Mouse (Mus musculus) stomach, embryonic 14.5 days (tissue): ENCODE measurements at regions not wholly inside any gene's neighbourhood (a gene's known extent, or its start where the extent isn't known, plus 50 kb on each side); places are given as distances from the start of the nearest gene placed in this dataset.

Experiments
- ATAC-seq: fragments of 200-750 bp; cut with Nextera tagmentation; 2 replicates; pipeline ENCODE4 v1.8.0; 2017; ENCODE audit warnings: low read depth, moderate TSS enrichment; ENCODE audit not compliant: insufficient number of reproducible peaks, insufficient read depth, low FRiP score
- H3K27ac ChIP-seq: fragments of 300-500 bp; sonication (generic); 2 replicates; pipeline ENCODE4 v1.5.1; 2014; ENCODE audit warnings: mild to moderate bottlenecking, low read length, moderate library complexity, mixed read lengths
- H3K27me3 ChIP-seq: fragments of 300-500 bp; sonication (generic); 2 replicates; pipeline ENCODE4 v1.6.1; 2014; ENCODE audit warnings: low read length, control low read depth, mixed read lengths; ENCODE audit not compliant: control insufficient read depth, insufficient read depth
- H3K36me3 ChIP-seq: fragments of 300-500 bp; sonication (generic); 2 replicates; pipeline ENCODE4 v1.6.1; 2014; ENCODE audit warnings: mild to moderate bottlenecking, control low read depth, low read length, moderate library complexity, mixed read lengths; ENCODE audit not compliant: control insufficient read depth, insufficient read depth
- H3K4me1 ChIP-seq: fragments of 300-500 bp; sonication (generic); 2 replicates; pipeline ENCODE4 v1.6.1; 2014; ENCODE audit warnings: low read length, control low read depth, mixed read lengths; ENCODE audit not compliant: control insufficient read depth, insufficient read depth
- H3K4me2 ChIP-seq: fragments of 300-500 bp; sonication (generic); replicated peaks from 2 replicates; pipeline ENCODE4 v1.6.1; 2014; ENCODE audit warnings: low read depth, low read length, control low read depth
- H3K4me3 ChIP-seq: fragments of 300-500 bp; sonication (generic); 2 replicates; pipeline ENCODE4 v1.5.1; 2014; ENCODE audit warnings: low read depth, low read length, control low read depth
- H3K9ac ChIP-seq: fragments of 300-500 bp; sonication (generic); replicated peaks from 2 replicates; pipeline ENCODE4 v1.6.1; 2014; ENCODE audit warnings: low read depth, mild to moderate bottlenecking, control low read depth, low read length, moderate library complexity, mixed read lengths
- H3K9me3 ChIP-seq: fragments of 300-500 bp; sonication (generic); 2 replicates; pipeline ENCODE4 v1.6.1; 2016; ENCODE audit warnings: low read depth, low read length, control low read depth; ENCODE audit not compliant: control insufficient read depth
- WGBS: fragments of 180-500 bp; shearing (Covaris S2); extraction: QIAGEN DNeasy Blood & Tissue Kit; methylation state at CpG from one replicate; pipeline ENCODE4 v1.1.7; 2014; 5-methylcytosine and 5-hydroxymethylcytosine counted together

GRCm38 (mm10) chr11:12720169-12720568 lies 255.4 kb upstream of the Cobl start:
- Histone ChIP-seq H3K9me3 (no peaks in the 10 kb centered on the region), H3K4me2 (no peak overlapping the region), H3K36me3 (no peaks in the 10 kb centered on the region), H3K9ac (no peak overlapping the region), H3K27me3 (no peaks in the 10 kb centered on the region), H3K4me3 (no peak overlapping the region), H3K4me1 (no peaks in the 10 kb centered on the region), H3K27ac (no peak overlapping the region)
- 84% methylated on average over 3 of the region's 3 CpGs for WGBS
- no peak for ATAC-seq

DNA sequence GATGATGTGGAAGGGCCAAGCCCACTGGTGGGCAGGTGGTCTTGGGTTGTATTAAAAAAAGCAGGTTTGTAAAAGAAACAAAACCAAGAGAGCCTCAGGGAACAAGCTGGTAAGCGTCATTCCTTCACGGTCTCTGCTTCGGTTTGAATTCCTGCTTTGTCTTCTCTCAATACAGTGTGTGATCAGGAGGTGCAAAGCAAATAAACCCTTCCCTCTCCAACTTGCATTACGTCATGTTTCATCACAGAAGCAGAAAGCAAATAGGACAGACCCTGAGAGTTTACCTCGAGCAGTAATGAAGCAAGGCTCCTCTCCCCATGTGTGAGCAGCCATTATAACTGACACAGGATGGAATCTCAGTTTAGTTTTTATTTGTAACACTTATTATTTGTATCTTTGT lies 231.6 kb upstream of the Cobl start:
- no peaks in the 10 kb centered on the region for H3K4me1 ChIP-seq
- peak; percentile 49; the same call in 1 of the 2 replicates for ATAC-seq
- WGBS, result 51% methylated on average over 5 of the region's 5 CpGs
- H3K4me3 ChIP-seq, result no peak overlapping the region
- no peak overlapping the region for H3K9ac ChIP-seq
- no peak overlapping the region for H3K27ac ChIP-seq
- no peaks in the 10 kb centered on the region for H3K9me3 ChIP-seq
- H3K36me3 ChIP-seq, result no peaks in the 10 kb centered on the region
- H3K4me2 ChIP-seq, result no peak overlapping the region
- no peaks in the 10 kb centered on the region for H3K27me3 ChIP-seq

DNA sequence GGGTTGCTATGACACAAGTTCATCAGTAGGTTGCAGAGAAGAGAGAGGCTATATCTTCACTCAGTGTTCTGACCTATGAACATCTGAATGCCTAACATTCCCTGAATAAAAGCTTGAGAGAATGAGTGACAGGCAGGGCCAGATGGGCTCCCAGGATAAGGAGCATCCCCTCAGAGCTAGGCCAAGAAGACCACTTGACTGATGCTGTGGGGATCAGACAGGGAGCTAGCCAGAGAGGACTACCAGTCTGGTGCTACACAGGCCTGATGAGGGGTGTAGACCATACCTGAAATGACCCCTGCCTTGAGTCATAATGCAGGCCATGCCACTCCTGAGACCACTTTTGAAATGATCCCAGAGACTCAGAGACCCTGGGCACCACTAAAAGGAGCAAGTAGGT lies 228.1 kb upstream of the Cobl start:
- Histone ChIP-seq H3K9me3 (no peaks in the 10 kb centered on the region), H3K36me3 (no peaks in the 10 kb centered on the region), H3K4me1 (no peaks in the 10 kb centered on the region), H3K27ac (no peak overlapping the region), H3K4me2 (no peak overlapping the region), H3K27me3 (no peaks in the 10 kb centered on the region), H3K9ac (no peak overlapping the region), H3K4me3 (no peak overlapping the region)
- ATAC-seq, result no peak

DNA sequence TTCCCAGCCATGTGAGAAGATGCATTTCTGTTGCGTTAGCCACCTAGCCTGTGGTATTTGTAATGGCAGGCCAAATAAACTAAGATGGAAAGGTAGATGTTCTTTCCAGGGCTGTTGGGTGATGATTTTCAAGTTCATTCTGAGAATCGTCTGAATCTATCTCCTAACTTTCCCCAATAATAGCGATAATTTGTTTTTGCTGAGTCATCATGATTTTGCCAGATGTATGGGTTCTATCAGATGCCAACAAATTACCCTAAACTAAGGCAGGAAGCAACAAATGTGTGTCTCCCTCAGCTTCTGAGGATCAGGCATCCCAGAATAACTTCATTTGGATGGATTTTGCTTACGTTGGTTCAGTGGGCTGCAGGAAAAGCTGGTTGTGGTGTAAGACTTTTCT lies 222.0 kb upstream of the Cobl start:
- H3K27me3 ChIP-seq, result no peaks in the 10 kb centered on the region
- no peaks in the 10 kb centered on the region for H3K9me3 ChIP-seq
- no peak for ATAC-seq
- 92% methylated on average over 4 of the region's 4 CpGs for WGBS
- H3K9ac ChIP-seq, result no peak overlapping the region
- no peak overlapping the region for H3K4me2 ChIP-seq
- no peak overlapping the region for H3K27ac ChIP-seq
- H3K4me1 ChIP-seq, result no peaks in the 10 kb centered on the region
- no peaks in the 10 kb centered on the region for H3K36me3 ChIP-seq
- no peak overlapping the region for H3K4me3 ChIP-seq

GRCm38 (mm10) chr11:12661824-12662443 lies 197.2 kb upstream of the Cobl start:
- WGBS, result 86% methylated on average over 3 of the region's 3 CpGs
- no peaks in the 10 kb centered on the region for H3K36me3 ChIP-seq
- no peaks in the 10 kb centered on the region for H3K9me3 ChIP-seq
- H3K9ac ChIP-seq, result no peak overlapping the region
- no peak overlapping the region for H3K4me2 ChIP-seq
- H3K4me3 ChIP-seq, result no peak overlapping the region
- no peak for ATAC-seq
- H3K4me1 ChIP-seq, result no peaks in the 10 kb centered on the region
- no peaks in the 10 kb centered on the region for H3K27me3 ChIP-seq
- H3K27ac ChIP-seq, result no peak overlapping the region

- no peak overlapping the region for H3K27ac ChIP-seq
- no peak overlapping the region for H3K9ac ChIP-seq
- no peak for ATAC-seq
- H3K4me2 ChIP-seq, result no peak overlapping the region
- H3K4me1 ChIP-seq, result no peaks in the 10 kb centered on the region
- H3K27me3 ChIP-seq, result no peaks in the 10 kb centered on the region
- H3K9me3 ChIP-seq, result no peaks in the 10 kb centered on the region
- H3K36me3 ChIP-seq, result no peaks in the 10 kb centered on the region
- H3K4me3 ChIP-seq, result no peak overlapping the region
Measured at GRCm38 (mm10) chr11:12658847-12659246, 194.1 kb upstream of the Cobl start.

DNA sequence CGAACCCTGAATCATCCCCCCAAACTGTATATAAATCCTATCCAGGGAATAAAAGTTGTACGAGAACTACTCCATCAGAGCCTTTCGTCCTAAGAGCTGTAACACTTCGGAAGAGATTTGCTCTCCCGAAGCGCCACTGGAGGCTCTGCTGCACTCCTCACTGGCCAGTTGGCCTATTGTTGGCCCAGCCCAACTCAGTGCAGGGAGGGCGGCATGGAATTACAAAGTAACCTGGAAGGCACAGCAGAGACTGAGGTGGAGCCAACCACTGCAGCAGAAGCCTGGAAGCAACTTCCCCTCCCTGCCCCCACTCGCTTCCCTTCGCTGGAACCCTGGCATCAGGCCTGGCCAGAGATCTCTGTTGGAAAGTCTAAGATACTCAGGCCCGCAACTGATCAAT lies 191.7 kb upstream of the Cobl start:
- H3K27ac ChIP-seq, result no peak overlapping the region
- no peaks in the 10 kb centered on the region for H3K9me3 ChIP-seq
- no peak overlapping the region for H3K4me2 ChIP-seq
- ATAC-seq, result no peak
- H3K4me3 ChIP-seq, result no peak overlapping the region
- 52% methylated on average over 10 of the region's 10 CpGs for WGBS
- H3K36me3 ChIP-seq, result no peaks in the 10 kb centered on the region
- H3K4me1 ChIP-seq, result no peaks in the 10 kb centered on the region
- no peak overlapping the region for H3K9ac ChIP-seq
- no peaks in the 10 kb centered on the region for H3K27me3 ChIP-seq
